ENCODE assay signal across 8 mouse cellular contexts in the genomic region with DNA sequence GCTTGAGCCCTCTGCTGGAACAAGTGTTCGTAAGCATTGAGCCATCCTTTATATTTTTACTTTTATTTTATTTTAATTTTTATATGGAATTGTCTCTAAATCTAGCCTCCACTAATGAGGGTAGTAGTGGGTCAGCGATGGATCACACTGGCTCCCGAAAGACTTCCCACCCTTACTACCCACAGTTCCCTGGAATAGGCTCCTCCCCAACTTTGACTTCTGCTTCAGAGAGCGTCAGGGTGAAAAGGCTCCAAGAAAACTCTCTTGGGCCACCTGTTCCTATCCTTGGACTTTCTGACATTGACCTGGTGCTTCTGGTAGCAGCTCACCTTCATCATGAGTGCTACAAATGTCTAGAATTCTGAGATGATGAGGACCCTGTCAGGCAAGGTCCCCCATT. TPM values are rescaled to one million over a fixed set of nuclear protein-coding genes. Genes with fewer than 3 reads are reported as not detected.
A peak's percentile ranks its signal among the peaks of the same experiment; 100 is the strongest.
DNase-seq lines count a peak whose midpoint lies in the region; ATAC-seq lines count a peak whose summit lies in the region.

No protein-coding gene starts in this region.

- no peak overlapping the region for H3K27ac ChIP-seq in heart, embryonic 10.5 days
- H3K27ac ChIP-seq in hindbrain, embryonic 13.5 days, result no peak overlapping the region
- H3K27ac ChIP-seq in midbrain, embryonic 13.5 days, result no peak overlapping the region

- H3K4me1 ChIP-seq in heart, embryonic 10.5 days, result peaks cover 29% of the 10 kb centered on the region
- H3K4me1 ChIP-seq in hindbrain, embryonic 13.5 days (replicated peaks), result peaks cover 31% of the 10 kb centered on the region
- peaks cover 18% of the 10 kb centered on the region for H3K4me1 ChIP-seq in midbrain, embryonic 13.5 days (replicated peaks)

- H3K9me3 ChIP-seq in heart, embryonic 10.5 days, result no peaks in the 10 kb centered on the region
- H3K9me3 ChIP-seq in hindbrain, embryonic 13.5 days, result no peaks in the 10 kb centered on the region
- no peaks in the 10 kb centered on the region for H3K9me3 ChIP-seq in midbrain, embryonic 13.5 days

- WGBS in heart, embryonic 10.5 days, result 5% methylated on average over 4 of the region's 4 CpGs
- WGBS in hindbrain, embryonic 13.5 days, result 7% methylated on average over 4 of the region's 4 CpGs
- WGBS in midbrain, embryonic 13.5 days, result 4% methylated on average over 4 of the region's 4 CpGs

- peak overlapping the region; percentile 81 for H3K4me3 ChIP-seq in heart, embryonic 10.5 days
- H3K4me3 ChIP-seq in hindbrain, embryonic 13.5 days, result peak overlapping the region; percentile 87
- H3K4me3 ChIP-seq in midbrain, embryonic 13.5 days (replicated peaks), result peak overlapping the region; percentile 70

- 0 out of 2 replicates have a peak overlapping the region, but pooled peaks have one; percentile 26 for H3K9ac ChIP-seq in hindbrain, embryonic 13.5 days
- no peak overlapping the region for H3K9ac ChIP-seq in midbrain, embryonic 13.5 days (replicated peaks)

- H3K27me3 ChIP-seq in heart, embryonic 10.5 days (ENCODE audit: insufficient read depth, poor library complexity, severe bottlenecking), result no peaks in the 10 kb centered on the region
- H3K27me3 ChIP-seq in hindbrain, embryonic 13.5 days, result peaks cover 8% of the 10 kb centered on the region; the same call in 1 of the 2 replicates
- peaks cover 4% of the 10 kb centered on the region; the same call in 1 of the 2 replicates for H3K27me3 ChIP-seq in midbrain, embryonic 13.5 days

- H3K4me2 ChIP-seq in hindbrain, embryonic 13.5 days, result peak overlapping the region; percentile 99
- peak overlapping the region; percentile 92 for H3K4me2 ChIP-seq in midbrain, embryonic 13.5 days (replicated peaks)

- peaks cover 7% of the 10 kb centered on the region; the same call in 1 of the 2 replicates for H3K36me3 ChIP-seq in heart, embryonic 10.5 days
- peaks cover 10% of the 10 kb centered on the region for H3K36me3 ChIP-seq in hindbrain, embryonic 13.5 days
- H3K36me3 ChIP-seq in midbrain, embryonic 13.5 days, result peaks cover 3% of the 10 kb centered on the region; the same call in 1 of the 2 replicates

- ATAC-seq in hindbrain, embryonic 13.5 days (ENCODE audit: low FRiP score), result no peak
- ATAC-seq in midbrain, embryonic 13.5 days, result no peak

- no peak for DNase-seq in heart, embryonic 10.5 days (ENCODE audit: low spot score)
- DNase-seq in heart, adult 9 months (ENCODE audit: low spot score in 2 of 2), result no peak
- DNase-seq in brain, adult 2 months (ENCODE audit: low read depth, low spot score), result peak; percentile 43
- DNase-seq in urinary bladder, postnatal 10 days (ENCODE audit: low spot score), result no peak
- no peak for DNase-seq in frontal cortex, postnatal 25 days (ENCODE audit: low spot score in 2 of 2)
- DNase-seq in spleen, postnatal 4 days (ENCODE audit: low spot score in 2 of 2), result no peak

RNA-seq across cellular contexts. Expression of a gene that starts 0.8 kb away (rescaled TPM):
- polyA plus RNA-seq in heart, embryonic 10.5 days (2016; fragmentation: Nextera tagmentation; extraction: Ambion mirVana), result 20.8 and 23.4 TPM in 2 replicates
- 19.8 and 25.7 TPM in 2 replicates for polyA plus RNA-seq in hindbrain, embryonic 13.5 days (2015; fragmentation: Nextera tagmentation; extraction: Ambion mirVana)
- 19.2 and 20.6 TPM in 2 replicates for polyA plus RNA-seq in midbrain, embryonic 13.5 days (2015; fragmentation: Nextera tagmentation; extraction: Ambion mirVana)

RNA-seq across cellular contexts. Expression of a gene that starts 21.3 kb away (rescaled TPM):
- 7.6 and 8.6 TPM in 2 replicates for polyA plus RNA-seq in heart, embryonic 10.5 days (2016; fragmentation: Nextera tagmentation; extraction: Ambion mirVana)
- polyA plus RNA-seq in hindbrain, embryonic 13.5 days (2015; fragmentation: Nextera tagmentation; extraction: Ambion mirVana), result 19.6 and 26.0 TPM in 2 replicates
- 18.1 and 21.1 TPM in 2 replicates for polyA plus RNA-seq in midbrain, embryonic 13.5 days (2015; fragmentation: Nextera tagmentation; extraction: Ambion mirVana)

RNA-seq across cellular contexts. Expression of a gene that starts 21.3 kb away (rescaled TPM):
- polyA plus RNA-seq in heart, embryonic 10.5 days (2016; fragmentation: Nextera tagmentation; extraction: Ambion mirVana), result 121 and 170 TPM in 2 replicates
- polyA plus RNA-seq in hindbrain, embryonic 13.5 days (2015; fragmentation: Nextera tagmentation; extraction: Ambion mirVana), result 92.0 and 108 TPM in 2 replicates
- polyA plus RNA-seq in midbrain, embryonic 13.5 days (2015; fragmentation: Nextera tagmentation; extraction: Ambion mirVana), result 88.9 and 96.0 TPM in 2 replicates
